Mouse (Mus musculus): Measurements from ENCODE around the gene Lce1m. TPM values are rescaled to one million over a fixed set of nuclear protein-coding genes. Genes with fewer than 3 reads are reported as not detected.

Gene Lce1m
- not detected in 2 replicates for polyA plus RNA-seq (2012; rRNA removed)

GRCm38 (mm10) chr3:93018960-93019359, at the start of gene Lce1m:
TSS of gene Lce1m (minus strand) at chr3:93019060.

GRCm38 (mm10) chr3:93068523-93068922, 49.7 kb upstream of the Lce1m start, which contains the start of gene Gm4858:
TSS of gene Gm4858 (plus strand) at chr3:93068823.

DNA sequence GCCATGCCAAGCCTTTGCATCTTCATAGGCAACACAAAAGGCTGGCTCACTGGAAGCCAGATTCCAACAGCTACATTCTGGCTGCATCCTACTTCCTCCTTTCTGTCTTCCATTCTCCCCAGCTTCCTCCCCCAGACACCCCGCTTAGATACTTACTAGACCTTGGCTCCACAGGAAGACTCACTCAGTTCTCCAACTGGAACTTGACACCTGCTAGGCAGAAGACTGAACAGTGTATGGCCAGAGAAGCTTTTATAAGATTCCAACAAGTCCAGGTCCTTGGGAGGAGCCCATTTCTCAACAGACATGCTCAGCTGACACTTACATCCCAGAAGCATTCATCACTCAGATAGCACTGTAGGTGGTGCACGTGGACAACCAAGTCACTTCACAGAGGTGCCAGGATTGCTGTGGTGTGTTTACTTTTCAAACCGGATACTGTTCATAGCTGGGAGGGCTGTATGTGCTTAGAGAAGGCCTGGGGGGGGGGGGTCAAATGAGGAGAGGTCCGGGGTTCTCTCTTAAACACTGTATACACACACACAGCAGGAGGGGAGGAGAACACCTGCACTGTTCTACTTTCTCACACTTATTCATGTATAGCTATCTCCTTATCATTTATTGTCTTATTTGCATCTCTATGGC, 3.3 kb downstream of the Lce1m start, which contains the start of gene Crct1:
Gene Crct1 (minus strand): TSS at position 228 of the 645 bp plus-strand sequence.

DNA sequence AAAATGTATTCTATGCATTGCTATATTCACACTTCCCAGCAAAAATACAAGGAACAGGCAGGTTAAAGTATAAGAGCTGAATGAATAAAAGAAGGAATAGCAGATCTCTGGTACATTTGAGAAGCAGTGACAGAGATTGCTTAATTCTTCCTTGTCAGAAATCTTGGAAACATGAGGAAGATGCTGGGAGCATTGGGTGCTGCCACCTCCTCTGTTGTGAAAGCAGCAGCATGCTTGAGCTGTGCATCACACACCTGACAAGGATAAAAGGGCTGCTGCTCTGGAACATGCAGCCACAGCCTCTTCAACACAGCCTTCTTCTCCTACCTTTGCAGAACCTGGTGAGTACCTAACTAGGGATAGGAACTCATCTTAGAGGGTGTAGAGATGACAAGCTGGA, 26.9 kb downstream of the Lce1m start, which contains the start of gene Lce3f:
Gene Lce3f (plus strand): TSS at position 301 of the 400 bp plus-strand sequence.

Other genes with a start within 250 kb of the Lce1m start
- not detected in 2 replicates for gene Lce1i, start 240.2 kb downstream of the Lce1m start, polyA plus RNA-seq (2012; rRNA removed)
- not detected in 2 replicates for gene Lce1j, start 228.5 kb downstream of the Lce1m start, polyA plus RNA-seq (2012; rRNA removed)
- gene Lce1k, start 211.2 kb downstream of the Lce1m start, polyA plus RNA-seq (2012; rRNA removed) = not detected in 2 replicates
- not detected in 2 replicates for gene Kprp, start 191.8 kb downstream of the Lce1m start, polyA plus RNA-seq (2012; rRNA removed)
- gene Lce1l, start 167.8 kb downstream of the Lce1m start, polyA plus RNA-seq (2012; rRNA removed) = not detected in 2 replicates
- gene 2310050C09Rik, start 148.8 kb downstream of the Lce1m start, polyA plus RNA-seq (2012; rRNA removed) = not detected in 2 replicates
- gene Lce3a, start 92.8 kb downstream of the Lce1m start, polyA plus RNA-seq (2012; rRNA removed) = not detected in 2 replicates
- not detected in 2 replicates for gene Lce3b, start 86.1 kb downstream of the Lce1m start, polyA plus RNA-seq (2012; rRNA removed)
- gene Lce3c, start 74.6 kb downstream of the Lce1m start, polyA plus RNA-seq (2012; rRNA removed) = not detected in 2 replicates
- gene Lce3d, start 61.7 kb downstream of the Lce1m start, polyA plus RNA-seq (2012; rRNA removed) = not detected in 2 replicates
- gene Lce3e, start 52.0 kb downstream of the Lce1m start, polyA plus RNA-seq (2012; rRNA removed) = not detected in 2 replicates
- not detected in 2 replicates for gene Lce3f, start 26.8 kb downstream of the Lce1m start, polyA plus RNA-seq (2012; rRNA removed)
- not detected in 2 replicates for gene Crct1, start 3.4 kb downstream of the Lce1m start, polyA plus RNA-seq (2012; rRNA removed)
- not detected in 2 replicates for gene Gm4858, start 49.8 kb upstream of the Lce1m start, polyA plus RNA-seq (2012; rRNA removed)
- gene Crnn, start 125.7 kb upstream of the Lce1m start, polyA plus RNA-seq (2012; rRNA removed) = 0.29 and 0.38 TPM in 2 replicates
- gene Flg2, start 178.2 kb upstream of the Lce1m start, polyA plus RNA-seq (2012; rRNA removed) = not detected in 2 replicates